Mouse (Mus musculus): ENCODE results near the gene Naaladl2.

GRCm38 (mm10) chr3:24719181-24719749 is 424.8 kb downstream of the Naaladl2 start:
- no peak for TF ChIP-seq EP300 (IDR thresholded peaks at IDR 0.05)
- TF ChIP-seq CTCF (IDR thresholded peaks at IDR 0.05) = no peak
